In genomic region chr16:32867919-32868552, GRCm38 (mm10) we compare ENCODE assay signal across 7 mouse cellular contexts. TPM values are rescaled to one million over a fixed set of nuclear protein-coding genes. Genes with fewer than 3 reads are reported as not detected.
DNase-seq lines count a peak whose midpoint lies in the region; ATAC-seq lines count a peak whose summit lies in the region.

No protein-coding gene starts in this region.

- ATAC-seq in intestine, embryonic 15.5 days = peak; percentile 99

- peak overlapping the region; percentile 72 for H3K4me2 ChIP-seq in intestine, embryonic 15.5 days (replicated peaks)

- peak; percentile 96 for DNase-seq in adrenal gland, adult 2 months
- peak; percentile 82 for DNase-seq in embryo, embryonic 11.5 days (ENCODE audit: low read depth, low spot score)
- DNase-seq in gastrocnemius, postnatal 36 days = peak; percentile 76 to 85
- peak; percentile 89 to 97 for DNase-seq in left cerebral cortex, postnatal 25 days (ENCODE audit: low spot score in 2 of 2)
- peak; percentile 88 for DNase-seq in midbrain, embryonic 10.5 days (ENCODE audit: low spot score)
- peak; percentile 76 for DNase-seq in right cerebral cortex, postnatal 4 days

- under 1% methylated on average over 35 of the region's 35 CpGs for WGBS in intestine, embryonic 15.5 days
- WGBS in midbrain, embryonic 10.5 days = under 1% methylated on average over 35 of the region's 35 CpGs

- peak overlapping the region; percentile 70 for H3K4me3 ChIP-seq in intestine, embryonic 15.5 days (replicated peaks)
- peak overlapping the region; percentile 89 for H3K4me3 ChIP-seq in midbrain, embryonic 10.5 days

- intact Hi-C loops in gastrocnemius, postnatal 36 days (cut with DNase I) = no loop called here
- intact Hi-C loops in left cerebral cortex, postnatal 25 days (cut with DNase I) = no loop called here

- 0 out of 2 replicates have a peak, but pooled peaks cover 9% of the 10 kb centered on the region for H3K4me1 ChIP-seq in intestine, embryonic 15.5 days (replicated peaks)
- H3K4me1 ChIP-seq in midbrain, embryonic 10.5 days = peaks cover 22% of the 10 kb centered on the region

- H3K27ac ChIP-seq in intestine, embryonic 15.5 days = peak overlapping the region; percentile 62
- peak overlapping the region; percentile 88 for H3K27ac ChIP-seq in midbrain, embryonic 10.5 days (replicated peaks)

- no peaks in the 10 kb centered on the region for H3K27me3 ChIP-seq in intestine, embryonic 15.5 days (replicated peaks)
- no peaks in the 10 kb centered on the region for H3K27me3 ChIP-seq in midbrain, embryonic 10.5 days (ENCODE audit: low read depth, poor library complexity, severe bottlenecking)

- H3K9me3 ChIP-seq in intestine, embryonic 15.5 days = no peaks in the 10 kb centered on the region
- H3K9me3 ChIP-seq in midbrain, embryonic 10.5 days (replicated peaks) = no peaks in the 10 kb centered on the region

- H3K9ac ChIP-seq in intestine, embryonic 15.5 days = peak overlapping the region; percentile 64

- H3K36me3 ChIP-seq in intestine, embryonic 15.5 days = no peaks in the 10 kb centered on the region
- peaks cover 6% of the 10 kb centered on the region; the same call in 1 of the 2 replicates for H3K36me3 ChIP-seq in midbrain, embryonic 10.5 days

RNA-seq across cellular contexts. Expression of gene Fyttd1, which starts 9.3 kb away (rescaled TPM):
- total RNA-seq in adrenal gland, adult 2 months (2021) = 100 to 1,000 TPM; 102 to 133 TPM
- polyA plus RNA-seq in adrenal gland, adult 2 months (2012; rRNA removed) = 2.7 and 2.9 TPM in 2 replicates
- total RNA-seq in gastrocnemius, postnatal 36 days (2021) = 10 to 100 TPM; 86.0 to 88.7 TPM
- 72.6 and 97.7 TPM in 2 replicates for polyA plus RNA-seq in intestine, embryonic 15.5 days (2015; fragmentation: Nextera tagmentation; extraction: Ambion mirVana)
- 100 to 1,000 TPM; 122 to 125 TPM for total RNA-seq in left cerebral cortex, postnatal 25 days (2021)
- polyA plus RNA-seq in midbrain, embryonic 10.5 days (2016; fragmentation: Nextera tagmentation; extraction: Ambion mirVana) = 92.6 and 95.0 TPM in 2 replicates

RNA-seq across cellular contexts. Expression of gene Rubcn, which starts 9.5 kb away (rescaled TPM):
- total RNA-seq in adrenal gland, adult 2 months (2021) = 10 to 100 TPM; 23.7 to 32.4 TPM
- polyA plus RNA-seq in adrenal gland, adult 2 months (2012; rRNA removed) = 31.1 TPM in 2 replicates
- total RNA-seq in gastrocnemius, postnatal 36 days (2021) = 10 to 100 TPM; 23.9 to 25.4 TPM
- 14.1 and 14.3 TPM in 2 replicates for polyA plus RNA-seq in intestine, embryonic 15.5 days (2015; fragmentation: Nextera tagmentation; extraction: Ambion mirVana)
- 10 to 100 TPM; 60.9 to 68.5 TPM for total RNA-seq in left cerebral cortex, postnatal 25 days (2021)
- polyA plus RNA-seq in midbrain, embryonic 10.5 days (2016; fragmentation: Nextera tagmentation; extraction: Ambion mirVana) = 19.0 and 22.0 TPM in 2 replicates

RNA-seq across cellular contexts. Expression of gene Lrch3, which starts 45.9 kb away (rescaled TPM):
- total RNA-seq in adrenal gland, adult 2 months (2021) = 10 to 100 TPM; 31.3 to 37.6 TPM
- 14.9 and 17.8 TPM in 2 replicates for polyA plus RNA-seq in adrenal gland, adult 2 months (2012; rRNA removed)
- 10 to 100 TPM; 13.2 to 14.6 TPM for total RNA-seq in gastrocnemius, postnatal 36 days (2021)
- 14.6 and 15.3 TPM in 2 replicates for polyA plus RNA-seq in intestine, embryonic 15.5 days (2015; fragmentation: Nextera tagmentation; extraction: Ambion mirVana)
- total RNA-seq in left cerebral cortex, postnatal 25 days (2021) = 10 to 100 TPM; 31.5 to 36.0 TPM
- 32.1 and 40.3 TPM in 2 replicates for polyA plus RNA-seq in midbrain, embryonic 10.5 days (2016; fragmentation: Nextera tagmentation; extraction: Ambion mirVana)

RNA-seq across cellular contexts. Expression of gene Smbd1, which starts 57.8 kb away (rescaled TPM):
- total RNA-seq in adrenal gland, adult 2 months (2021) = not detected
- not detected in 2 replicates for polyA plus RNA-seq in adrenal gland, adult 2 months (2012; rRNA removed)
- total RNA-seq in gastrocnemius, postnatal 36 days (2021) = not detected
- 0.61 and 1.0 TPM in 2 replicates for polyA plus RNA-seq in intestine, embryonic 15.5 days (2015; fragmentation: Nextera tagmentation; extraction: Ambion mirVana)
- total RNA-seq in left cerebral cortex, postnatal 25 days (2021) = not detected
- not detected in 2 replicates for polyA plus RNA-seq in midbrain, embryonic 10.5 days (2016; fragmentation: Nextera tagmentation; extraction: Ambion mirVana)

Comparison
In these comparisons a context has a peak if more than half of its experiments do, and no peak if none do; other contexts are left out.
1. Peak in every context shown above with its lines: DNase-seq, ATAC-seq, H3K4me3 ChIP-seq and H3K27ac ChIP-seq.